Mouse (Mus musculus): ENCODE measurements around the gene Jagn1.
A peak's percentile ranks its signal among the peaks of the same experiment; 100 is the strongest.

The Jagn1 gene

GRCm38 (mm10) chr6:113434691-113435090 lies 7.7 kb upstream of the Jagn1 start:
- DNase-seq (ENCODE audit: low spot score in 2 of 2): no peak

- DNase-seq (ENCODE audit: low spot score in 2 of 2): no peak
These were observed 6.6 kb upstream of the Jagn1 start, which contains the start of gene Cidec for GRCm38 (mm10) chr6:113435664-113436205. Gene Cidec (minus strand): TSS chr6:113435760.

- no peak for DNase-seq (ENCODE audit: low spot score in 2 of 2)
These were observed 5.2 kb upstream of the Jagn1 start for GRCm38 (mm10) chr6:113437135-113437534.

- DNase-seq (ENCODE audit: low spot score in 2 of 2): no peak
These were observed 3.5 kb upstream of the Jagn1 start for GRCm38 (mm10) chr6:113438721-113439430.

GRCm38 (mm10) chr6:113440686-113441085 lies 1.7 kb upstream of the Jagn1 start:
- no peak for DNase-seq (ENCODE audit: low spot score in 2 of 2)

GRCm38 (mm10) chr6:113441147-113441680 lies 1.2 kb upstream of the Jagn1 start:
- peak; percentile 77 to 88 for DNase-seq (ENCODE audit: low spot score in 2 of 2)

GRCm38 (mm10) chr6:113442087-113442441 lies 305 bp upstream of the Jagn1 start:
- no peak for DNase-seq (ENCODE audit: low spot score in 2 of 2)

- DNase-seq (ENCODE audit: low spot score in 2 of 2): no peak
These were observed 722 bp downstream of the Jagn1 start for GRCm38 (mm10) chr6:113443091-113443490.

GRCm38 (mm10) chr6:113444207-113444965 lies 2.0 kb downstream of the Jagn1 start:
- no peak for DNase-seq (ENCODE audit: low spot score in 2 of 2)

GRCm38 (mm10) chr6:113447639-113448038 lies 5.3 kb downstream of the Jagn1 start:
- DNase-seq (ENCODE audit: low spot score in 2 of 2): no peak

GRCm38 (mm10) chr6:113451839-113452238 lies 9.5 kb downstream of the Jagn1 start:
- DNase-seq (ENCODE audit: low spot score in 2 of 2): no peak

GRCm38 (mm10) chr6:113455007-113455406 lies 12.6 kb downstream of the Jagn1 start:
- no peak for DNase-seq (ENCODE audit: low spot score in 2 of 2)

GRCm38 (mm10) chr6:113457952-113458534 lies 15.7 kb downstream of the Jagn1 start, which contains the start of gene Il17re:
Gene Il17re (plus strand): TSS chr6:113458484.
- no peak for DNase-seq (ENCODE audit: low spot score in 2 of 2)

GRCm38 (mm10) chr6:113458635-113459034 lies 16.3 kb downstream of the Jagn1 start:
- no peak for DNase-seq (ENCODE audit: low spot score in 2 of 2)

GRCm38 (mm10) chr6:113464040-113464439 lies 21.7 kb downstream of the Jagn1 start:
- DNase-seq (ENCODE audit: low spot score in 2 of 2): no peak

- no peak for DNase-seq (ENCODE audit: low spot score in 2 of 2)
These were observed 23.2 kb downstream of the Jagn1 start for GRCm38 (mm10) chr6:113465602-113466001.

GRCm38 (mm10) chr6:113468512-113468911 lies 26.1 kb downstream of the Jagn1 start:
- no peak for DNase-seq (ENCODE audit: low spot score in 2 of 2)

GRCm38 (mm10) chr6:113469021-113469420 lies 26.7 kb downstream of the Jagn1 start:
- peak; percentile 74 to 86 for DNase-seq (ENCODE audit: low spot score in 2 of 2)

GRCm38 (mm10) chr6:113469432-113469831 lies 27.1 kb downstream of the Jagn1 start:
- peak; percentile 65 to 84 for DNase-seq (ENCODE audit: low spot score in 2 of 2)

GRCm38 (mm10) chr6:113471297-113471936 lies 29.0 kb downstream of the Jagn1 start, which contains the start of gene Il17rc:
Gene Il17rc (plus strand): TSS chr6:113471427.
- no peak for DNase-seq (ENCODE audit: low spot score in 2 of 2)

GRCm38 (mm10) chr6:113472061-113472460 lies 29.7 kb downstream of the Jagn1 start:
- DNase-seq (ENCODE audit: low spot score in 2 of 2): no peak

GRCm38 (mm10) chr6:113473246-113473645 lies 30.9 kb downstream of the Jagn1 start:
- DNase-seq (ENCODE audit: low spot score in 2 of 2): no peak
